Mouse (Mus musculus) lung, postnatal 0 days (tissue): ENCODE results near the gene Man1a. TPM values are rescaled to one million over a fixed set of nuclear protein-coding genes. Genes with fewer than 3 reads are reported as not detected.

Experiments
- ATAC-seq: fragments of 200-750 bp; cut with Nextera tagmentation; 2 replicates; pipeline ENCODE4 v1.8.0; 2017; ENCODE audit warnings: moderate library complexity
- DNase-seq: peaks from one replicate; pipeline ENCODE4 v3.0.0-alpha.2; 2016; ENCODE audit warnings: low spot score
- H3K27ac ChIP-seq: fragments of 300-500 bp; sonication (generic); 2 replicates; pipeline ENCODE4 v1.5.1; 2014; ENCODE audit warnings: antibody characterized with exemption, mild to moderate bottlenecking, low read length, mixed read lengths
- H3K27me3 ChIP-seq: fragments of 300-500 bp; sonication (generic); replicated peaks from 2 replicates; pipeline ENCODE4 v1.6.1; 2014; ENCODE audit warnings: low read length, mixed read lengths; ENCODE audit not compliant: insufficient read depth
- H3K36me3 ChIP-seq: fragments of 300-500 bp; sonication (generic); 2 replicates; pipeline ENCODE4 v1.6.1; 2014; ENCODE audit warnings: low read length, mixed read lengths; ENCODE audit not compliant: insufficient read depth
- H3K4me1 ChIP-seq: fragments of 300-500 bp; sonication (generic); 2 replicates; pipeline ENCODE4 v1.6.1; 2014; ENCODE audit warnings: antibody characterized with exemption, low read depth, low read length, mixed read lengths; ENCODE audit not compliant: insufficient read depth
- H3K4me2 ChIP-seq: fragments of 300-500 bp; sonication (generic); replicated peaks from 2 replicates; pipeline ENCODE4 v1.6.1; 2014; ENCODE audit warnings: low read depth, mild to moderate bottlenecking, low read length, moderate library complexity, mixed read lengths
- H3K4me3 ChIP-seq: fragments of 300-500 bp; sonication (generic); 2 replicates; pipeline ENCODE4 v1.5.1; 2014; ENCODE audit warnings: low read depth, low read length
- H3K9ac ChIP-seq: fragments of 300-500 bp; sonication (generic); replicated peaks from 2 replicates; pipeline ENCODE4 v1.6.1; 2014; ENCODE audit warnings: low read depth, mild to moderate bottlenecking
- H3K9me3 ChIP-seq: fragments of 300-500 bp; sonication (generic); 2 replicates; pipeline ENCODE4 v1.6.1; 2016; ENCODE audit warnings: low read length, mixed read lengths
- CTCF ChIP-seq: IDR thresholded peaks from 2 replicates; pipeline ENCODE4 v1.5.1; 2016; ENCODE audit warnings: antibody characterized with exemption, mild to moderate bottlenecking
- EP300 ChIP-seq: IDR thresholded peaks from 2 replicates; pipeline ENCODE4 v1.6.1; 2016; ENCODE audit warnings: antibody characterized with exemption, mild to moderate bottlenecking, control low read depth
- WGBS: fragments of 180-500 bp; shearing (Covaris S2); extraction: QIAGEN DNeasy Blood & Tissue Kit; methylation state at CpG from one replicate; pipeline ENCODE4 v1.1.7; 2014; 5-methylcytosine and 5-hydroxymethylcytosine counted together
- polyA plus RNA-seq: library from polyadenylated mRNA; unstranded; fragments of >200 nt; fragmentation: Nextera tagmentation; extraction: Ambion mirVana; gene quantifications from 2 replicates; pipeline ENCODE4 v1.2.1, GENCODE M21; 2015

Gene Man1a
- polyA plus RNA-seq, 1 experiment from 2014 or later: 6.6 TPM

DNA sequence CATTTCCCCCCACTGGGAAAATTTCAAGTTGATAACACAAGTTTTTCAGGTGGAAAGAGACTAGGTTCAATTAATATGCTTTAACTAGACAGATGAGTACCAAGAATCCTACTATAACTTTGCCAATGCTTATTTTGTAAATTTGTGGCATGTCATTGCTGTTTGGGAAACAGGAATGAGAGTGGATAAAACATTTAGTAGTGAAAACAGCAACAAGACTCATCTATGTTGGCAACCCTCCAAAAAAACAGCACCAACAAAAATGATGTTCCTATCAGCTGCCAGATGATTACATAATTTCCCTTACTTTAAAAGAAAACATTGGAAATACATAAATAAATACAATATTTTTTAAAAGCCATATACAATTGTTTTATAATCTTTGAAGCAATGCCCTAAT is 102.2 kb downstream of the Man1a start:
- no peak for TF ChIP-seq CTCF
- no peak for TF ChIP-seq EP300
- no peaks in the 10 kb centered on the region for H3K4me1 ChIP-seq
- no peak for ATAC-seq

DNA sequence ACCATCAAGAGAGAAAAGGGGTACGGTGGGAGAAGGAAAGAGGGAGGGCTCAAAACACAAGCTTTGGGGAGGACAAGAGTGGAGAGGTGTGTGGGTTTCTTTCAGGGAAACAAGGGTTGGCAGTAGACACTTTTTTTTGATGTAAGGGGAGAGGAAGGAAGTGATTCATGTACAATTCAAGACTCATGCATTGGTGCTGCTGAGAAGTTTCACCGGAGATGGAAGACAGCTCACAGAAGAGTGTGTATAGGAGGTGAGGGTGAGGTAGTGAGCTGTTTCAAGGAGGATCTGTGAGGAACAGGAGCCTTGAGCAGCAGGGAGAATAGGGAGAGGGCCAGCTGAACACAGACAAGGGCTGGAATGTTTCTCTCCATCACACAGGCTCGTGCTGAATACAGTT is 116.7 kb downstream of the Man1a start:
- H3K36me3 ChIP-seq: no peaks in the 10 kb centered on the region
- 46% methylated on average over 3 of the region's 3 CpGs for WGBS
- DNase-seq (no peak), ATAC-seq (no peak)
- H3K9me3 ChIP-seq: no peaks in the 10 kb centered on the region
- no peak overlapping the region for H3K4me3 ChIP-seq
- H3K27me3 ChIP-seq: no peaks in the 10 kb centered on the region
- H3K4me1 ChIP-seq: no peaks in the 10 kb centered on the region
- H3K4me2 ChIP-seq: no peak overlapping the region
- H3K27ac ChIP-seq: no peak overlapping the region
- no peak overlapping the region for H3K9ac ChIP-seq
- TF ChIP-seq CTCF: no peak
- no peak for TF ChIP-seq EP300

More for the DNA sequence above, 102.2 kb downstream of the Man1a start:
- H3K27me3 ChIP-seq: no peaks in the 10 kb centered on the region
- H3K4me3 ChIP-seq: no peak overlapping the region
- no peak overlapping the region for H3K27ac ChIP-seq
- no peaks in the 10 kb centered on the region for H3K36me3 ChIP-seq
- DNase-seq: peak; percentile 50
- no peak overlapping the region for H3K9ac ChIP-seq
- H3K9me3 ChIP-seq: no peaks in the 10 kb centered on the region
- no peak overlapping the region for H3K4me2 ChIP-seq

- Histone ChIP-seq H3K9me3 (no peaks in the 10 kb centered on the region), H3K9ac (no peak overlapping the region), H3K27me3 (no peaks in the 10 kb centered on the region), H3K4me3 (no peak overlapping the region), H3K4me2 (no peak overlapping the region), H3K4me1 (no peaks in the 10 kb centered on the region; the same call in 1 of the 2 replicates), H3K36me3 (no peaks in the 10 kb centered on the region), H3K27ac (no peak overlapping the region)
- DNase-seq (peak; percentile 6), ATAC-seq (no peak)
- TF ChIP-seq EP300: no peak
- TF ChIP-seq CTCF: no peak
- WGBS: 42% methylated on average over 7 of the region's 7 CpGs
Measured at GRCm38 (mm10) chr10:53941597-53941996, 134.8 kb downstream of the Man1a start.

- H3K4me3 ChIP-seq: no peak overlapping the region
- no peak for TF ChIP-seq CTCF
- TF ChIP-seq EP300: no peak
- H3K4me2 ChIP-seq: no peak overlapping the region
- H3K9ac ChIP-seq: no peak overlapping the region
- peak; percentile 40 for DNase-seq
- H3K27ac ChIP-seq: no peak overlapping the region
- no peak for ATAC-seq
- no peaks in the 10 kb centered on the region for H3K9me3 ChIP-seq
- H3K4me1 ChIP-seq: no peaks in the 10 kb centered on the region; the same call in 1 of the 2 replicates
- no peaks in the 10 kb centered on the region for H3K36me3 ChIP-seq
- WGBS: 53% methylated on average over 3 of the region's 3 CpGs
- H3K27me3 ChIP-seq: no peaks in the 10 kb centered on the region
Measured at GRCm38 (mm10) chr10:53938199-53938598, 138.2 kb downstream of the Man1a start.

GRCm38 (mm10) chr10:53936078-53936477 is 140.3 kb downstream of the Man1a start:
- no peaks in the 10 kb centered on the region for H3K27me3 ChIP-seq
- no peak overlapping the region for H3K9ac ChIP-seq
- no peak overlapping the region for H3K27ac ChIP-seq
- no peaks in the 10 kb centered on the region for H3K36me3 ChIP-seq
- DNase-seq (no peak), ATAC-seq (no peak)
- no peak overlapping the region for H3K4me2 ChIP-seq
- no peaks in the 10 kb centered on the region for H3K9me3 ChIP-seq
- H3K4me1 ChIP-seq: no peaks in the 10 kb centered on the region; the same call in 1 of the 2 replicates
- WGBS: 74% methylated on average over 3 of the region's 3 CpGs
- TF ChIP-seq EP300: no peak
- no peak for TF ChIP-seq CTCF
- no peak overlapping the region for H3K4me3 ChIP-seq

DNA sequence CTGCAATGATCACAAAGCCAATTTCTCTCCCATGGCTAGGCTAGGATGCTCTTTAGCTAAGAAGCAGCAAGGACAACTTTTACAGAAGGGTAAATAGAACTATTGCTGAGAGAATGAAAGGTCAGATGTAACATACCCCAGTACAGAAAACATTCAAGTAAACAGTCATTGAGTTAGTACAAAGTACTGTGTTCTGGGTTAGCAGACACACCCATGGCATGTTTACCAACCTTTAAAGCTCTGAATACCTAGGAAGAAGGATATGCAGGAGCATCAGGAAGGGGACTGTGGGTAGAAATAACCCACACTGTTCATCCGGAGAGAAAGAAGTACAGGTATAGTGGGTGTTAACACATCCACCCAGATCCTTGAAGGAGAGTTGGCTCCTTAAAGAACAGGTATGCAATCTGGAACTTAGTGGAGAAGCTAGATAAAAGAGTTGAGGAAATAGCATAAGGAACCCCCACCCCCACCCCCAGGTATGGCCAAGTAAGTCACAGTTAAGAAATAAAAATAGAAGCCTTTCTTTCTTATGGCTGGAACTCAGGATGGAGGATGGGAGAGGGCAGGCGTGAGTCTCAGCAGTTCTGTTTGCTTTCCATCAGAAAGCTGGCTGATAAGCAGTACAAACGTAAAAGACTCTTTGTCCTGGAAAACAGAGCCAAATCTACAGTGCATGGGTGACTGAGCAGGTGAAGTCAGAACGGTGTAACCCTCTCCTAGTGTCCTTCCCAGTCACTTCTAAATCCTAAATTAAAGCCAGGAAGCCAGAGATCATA is 146.5 kb downstream of the Man1a start:
- Histone ChIP-seq H3K36me3 (no peaks in the 10 kb centered on the region), H3K9ac (no peak overlapping the region), H3K27ac (no peak overlapping the region), H3K4me3 (no peak overlapping the region), H3K27me3 (no peaks in the 10 kb centered on the region), H3K4me1 (no peaks in the 10 kb centered on the region), H3K9me3 (no peaks in the 10 kb centered on the region), H3K4me2 (no peak overlapping the region)
- 32% methylated on average over 4 of the region's 4 CpGs for WGBS
- TF ChIP-seq EP300: no peak
- no peak for TF ChIP-seq CTCF
- ATAC-seq: peak; percentile 80
- peak; percentile 22 for DNase-seq
